Mouse (Mus musculus): ENCODE measurements at regions not wholly inside any gene's neighbourhood (a gene's known extent, or its start where the extent isn't known, plus 50 kb on each side); places are given as distances from the start of the nearest gene placed in this dataset.

DNA sequence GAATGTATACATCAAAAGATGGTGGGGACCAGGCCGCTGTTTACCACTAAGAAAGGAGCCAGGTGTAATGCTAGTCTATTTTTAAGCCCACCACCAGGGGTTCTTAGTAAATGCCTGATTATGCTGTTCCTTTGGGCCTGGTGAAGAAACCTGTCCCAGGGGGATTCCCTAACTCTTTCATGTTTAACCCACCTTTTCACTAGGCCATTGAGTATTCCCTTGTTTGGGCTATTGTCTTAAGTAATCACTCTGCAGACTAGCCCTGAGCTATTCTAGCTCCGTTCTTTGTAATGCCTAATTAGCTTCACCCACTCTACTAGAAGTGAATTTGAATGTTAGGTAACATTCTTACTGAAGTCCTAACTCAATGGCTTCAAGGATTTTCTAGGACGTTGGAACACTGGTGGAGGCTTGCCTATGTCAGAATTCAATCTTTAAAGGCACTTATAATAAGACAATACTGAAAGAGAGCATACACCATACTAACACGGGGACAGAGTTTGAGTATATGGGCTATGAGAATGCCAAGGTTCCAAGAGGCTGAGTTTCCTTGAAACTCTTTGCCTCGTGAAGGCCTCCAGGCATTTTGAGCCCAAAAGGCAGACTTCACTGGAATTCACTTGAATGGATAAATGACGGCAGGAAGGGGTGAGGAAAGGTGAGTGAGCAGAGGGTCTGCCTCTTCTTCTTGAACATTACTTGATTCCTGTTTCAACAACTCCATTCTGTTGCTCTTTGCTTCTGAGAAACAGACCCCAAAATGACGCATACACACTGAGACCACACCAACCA is 312.7 kb upstream of the Irx4 start:
- DNase-seq, result no peak

DNA sequence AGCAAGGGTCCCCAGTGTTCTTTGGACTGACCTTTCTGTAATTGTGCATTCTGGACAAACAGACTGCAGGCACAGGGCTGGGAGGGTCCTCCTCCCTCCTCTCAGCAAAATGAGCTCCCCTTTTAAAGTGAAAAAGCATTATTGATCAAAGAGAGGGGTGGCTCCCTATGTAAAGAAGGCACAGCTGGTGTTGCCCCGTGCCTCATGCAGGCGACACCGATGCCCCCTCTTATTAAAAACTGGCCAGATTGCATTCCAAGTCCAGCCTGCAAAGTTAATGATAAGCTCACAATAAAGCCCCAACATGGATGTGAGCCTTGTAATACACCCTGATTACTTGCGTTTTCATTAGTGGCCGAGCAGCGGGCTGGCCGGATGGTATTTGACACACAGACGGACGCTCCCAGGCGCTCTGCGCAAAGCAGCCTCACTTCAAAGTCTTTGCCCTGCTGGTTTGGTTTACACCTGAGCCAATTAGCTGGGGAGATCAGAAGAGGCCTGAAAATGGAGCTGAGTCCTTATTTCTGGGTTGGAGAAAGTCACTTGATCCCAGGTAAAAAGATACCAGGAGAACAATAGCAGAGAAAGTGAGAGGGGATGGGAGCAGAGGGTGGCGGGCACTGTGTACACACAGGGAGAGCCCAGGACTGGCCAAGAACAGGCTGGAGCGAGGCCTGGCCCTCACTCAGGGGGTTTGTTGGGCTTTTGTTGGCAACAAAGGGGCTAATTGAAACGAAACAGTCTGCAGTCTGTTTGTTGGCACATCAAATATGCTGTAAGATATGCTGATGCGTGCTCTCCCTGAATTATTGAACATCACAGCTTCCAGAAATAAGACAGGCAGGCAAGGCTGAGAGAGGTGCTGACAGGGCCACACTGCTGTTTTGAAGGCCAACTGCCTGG is 301.4 kb upstream of the Irx4 start:
- no peak for DNase-seq

DNA sequence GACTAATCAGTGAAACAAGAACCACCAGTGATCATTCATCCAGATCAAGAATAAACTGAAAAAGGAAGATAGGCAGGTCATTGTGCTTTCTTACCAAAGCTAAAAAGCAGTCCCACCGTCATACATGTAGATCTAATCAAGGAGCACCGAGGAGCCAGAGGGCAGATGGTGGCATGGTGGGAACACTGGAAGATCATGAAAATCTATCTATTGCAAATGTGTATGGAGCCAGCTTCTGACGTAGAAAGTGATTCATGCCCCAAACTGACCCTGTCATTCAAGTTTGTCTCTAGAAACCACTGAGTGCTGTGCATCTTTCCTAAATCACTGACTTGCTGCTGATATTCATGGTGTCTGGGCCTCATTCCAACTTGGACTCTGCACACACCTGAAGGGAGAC is 299.0 kb upstream of the Irx4 start:
- no peak for DNase-seq

DNA sequence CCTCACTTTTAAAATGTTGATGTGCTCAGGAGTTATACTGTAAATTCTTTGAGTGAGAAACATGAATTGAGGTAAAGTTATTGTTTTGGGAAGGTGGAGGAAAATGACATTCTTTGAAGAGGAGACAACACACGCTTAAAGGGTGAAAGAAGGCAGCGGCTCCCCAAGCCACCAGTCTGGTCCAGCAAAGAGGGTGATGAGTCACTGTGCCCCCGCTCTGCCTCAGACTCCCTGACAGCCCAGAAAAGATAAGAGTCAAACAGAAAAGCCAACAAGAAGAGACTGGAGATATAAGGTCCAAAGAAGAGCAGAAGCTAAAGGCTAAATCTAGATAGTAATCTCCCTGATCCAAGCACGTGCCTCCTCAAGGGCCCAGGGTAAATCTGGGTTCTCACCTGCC is 288.1 kb upstream of the Irx4 start:
- no peak for DNase-seq

DNA sequence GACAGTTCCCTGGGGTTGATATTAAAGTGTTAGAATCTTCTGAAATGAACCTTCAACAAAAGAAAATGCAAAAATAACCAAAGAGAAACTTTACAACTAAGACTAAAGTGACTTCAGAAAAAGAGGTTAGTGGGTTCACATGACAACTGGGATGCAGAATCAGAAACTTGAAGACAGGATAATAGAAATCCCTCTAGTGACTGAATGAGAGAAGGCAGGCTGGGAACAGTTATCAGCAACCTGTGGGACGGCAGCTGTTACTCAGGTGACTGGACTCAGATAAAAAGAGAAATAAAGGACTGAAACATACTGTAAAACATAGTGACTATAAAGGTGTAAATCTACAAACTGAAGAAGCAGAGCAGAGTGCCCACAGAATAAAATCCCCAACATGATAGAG is 287.4 kb upstream of the Irx4 start:
- no peak for DNase-seq

DNA sequence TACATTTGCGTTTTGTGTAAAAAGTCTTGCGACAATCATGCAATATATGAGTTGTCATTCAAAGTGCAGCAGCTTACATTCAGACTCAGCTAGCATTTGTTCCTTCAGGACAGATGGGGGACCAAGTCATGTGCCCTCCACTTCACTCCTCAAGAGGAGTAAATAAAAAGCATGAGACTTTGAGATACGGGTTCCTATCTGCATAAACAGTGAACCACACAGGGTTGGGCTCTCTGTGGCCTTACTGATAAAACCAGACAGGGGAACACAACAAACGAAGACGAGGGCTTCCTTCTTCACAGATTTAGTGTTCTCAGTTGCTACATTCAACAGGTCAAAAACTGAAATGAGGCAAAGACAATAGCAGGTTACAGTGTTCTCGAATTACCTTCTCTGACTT is 283.1 kb upstream of the Irx4 start:
- no peak for DNase-seq

DNA sequence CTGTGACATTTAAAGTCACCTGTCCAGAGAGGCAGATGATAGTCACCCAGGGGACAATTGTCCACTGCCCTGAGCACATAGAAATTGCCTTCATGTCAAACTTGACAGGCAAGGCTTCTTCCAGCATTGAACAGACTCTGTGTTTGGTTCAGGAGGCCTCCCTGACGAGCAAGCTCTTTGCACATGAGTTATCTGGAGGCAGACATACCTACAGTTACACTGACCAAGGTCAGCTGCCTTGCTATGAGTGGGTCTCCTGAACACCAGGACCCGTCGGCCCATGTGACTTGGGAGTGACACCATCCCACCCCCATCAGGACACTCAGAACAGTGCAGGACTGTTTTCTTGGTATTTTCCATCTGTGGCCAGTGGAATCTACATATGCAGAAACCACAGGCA is 282.3 kb upstream of the Irx4 start:
- no peak for DNase-seq

DNA sequence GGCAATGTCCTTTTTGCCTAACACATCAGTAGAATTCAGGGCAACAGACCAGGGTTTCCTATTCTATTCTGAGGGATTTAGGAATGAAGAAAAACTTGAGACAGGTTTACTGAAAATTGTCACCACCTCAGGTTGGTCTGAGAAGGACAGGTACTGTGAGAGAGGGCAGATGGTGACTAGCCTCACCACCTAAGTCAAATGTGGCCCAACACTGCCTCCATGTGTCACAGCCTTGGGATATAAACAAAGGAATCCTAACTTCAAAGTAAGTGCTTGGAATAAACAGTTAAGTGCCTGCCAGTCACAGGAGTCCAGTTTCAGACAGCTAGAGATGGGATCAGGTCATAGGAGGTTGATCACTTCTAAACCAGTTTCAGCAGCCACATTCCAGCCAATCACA is 281.3 kb upstream of the Irx4 start:
- no peak for DNase-seq

DNA sequence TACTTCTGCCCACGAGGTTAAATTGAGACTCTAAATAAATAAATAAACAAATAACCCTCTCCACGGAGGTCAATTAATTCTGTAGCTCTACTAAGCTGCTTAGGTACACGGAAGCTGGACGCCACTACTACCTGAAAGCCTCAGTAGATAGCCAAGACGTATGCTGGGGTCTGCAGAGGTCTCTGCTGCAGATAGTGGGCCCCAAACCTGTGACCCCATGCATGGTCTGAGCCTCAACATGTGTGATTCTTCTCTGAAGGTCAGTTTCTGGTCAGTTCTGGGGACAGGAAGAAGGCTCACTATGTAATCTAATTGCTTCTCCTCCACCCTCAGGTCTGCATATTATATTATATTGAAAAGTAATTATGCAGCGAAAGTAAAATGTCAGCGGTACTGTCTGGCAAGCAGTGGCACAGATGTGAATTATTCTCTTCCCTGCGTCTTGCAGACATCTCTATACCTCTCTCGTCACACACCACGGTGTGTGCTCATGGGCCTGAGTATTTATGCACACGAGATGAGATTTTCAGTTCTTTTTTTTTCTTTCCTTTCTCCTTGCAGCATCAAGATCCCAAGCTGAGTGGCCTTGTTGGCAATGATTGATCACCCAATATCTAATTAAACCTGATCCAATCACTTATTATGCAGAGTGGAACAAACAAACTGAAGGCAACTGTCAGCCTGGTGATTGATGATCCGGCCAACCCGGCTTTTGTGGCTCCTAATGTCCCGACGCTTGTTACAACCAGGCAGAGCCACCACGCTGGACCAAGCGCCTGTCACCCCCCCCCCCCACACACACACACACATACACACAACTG is 267.5 kb upstream of the Irx4 start:
- DNase-seq, result no peak

DNA sequence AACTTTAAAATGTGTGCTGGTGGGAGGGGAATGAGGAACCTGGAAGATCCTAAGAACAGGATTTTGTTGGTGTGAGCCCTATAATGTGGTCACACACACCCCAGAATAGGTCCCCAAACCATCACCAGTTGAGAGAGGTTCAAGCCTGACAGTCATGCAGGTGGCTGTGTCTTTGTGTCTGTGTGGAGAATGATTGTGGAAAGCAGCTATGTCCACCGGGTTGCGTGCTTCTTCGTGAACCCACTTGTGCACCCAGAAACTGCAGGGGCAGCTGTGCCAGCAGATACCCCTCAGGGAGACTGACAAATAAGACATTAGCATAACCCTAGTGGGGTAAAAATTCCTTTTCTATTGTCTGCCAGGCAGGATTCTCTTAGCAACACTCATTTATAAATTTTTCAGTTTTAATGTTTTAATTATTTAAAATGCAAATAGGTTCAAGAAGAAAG is 266.8 kb upstream of the Irx4 start:
- DNase-seq, result no peak

DNA sequence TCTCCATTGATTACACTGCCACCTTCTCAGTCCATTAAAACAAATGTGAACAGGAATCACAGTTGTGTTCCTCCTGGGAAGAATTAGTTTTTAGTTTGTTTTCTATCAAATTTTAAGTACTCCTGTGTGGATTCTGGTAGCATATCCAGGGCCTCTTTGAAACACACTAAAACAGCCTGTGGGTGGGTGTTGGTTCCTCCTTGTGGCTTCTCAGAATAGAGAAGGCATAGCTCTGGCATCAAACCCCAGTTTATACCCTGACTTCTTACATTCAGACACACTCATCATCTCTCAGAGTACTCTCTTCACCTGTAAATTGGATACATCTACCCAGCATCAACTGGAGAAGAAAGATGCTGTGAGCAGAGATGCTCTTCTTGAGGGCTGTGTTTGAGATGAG is 265.7 kb upstream of the Irx4 start:
- DNase-seq, result no peak

DNA sequence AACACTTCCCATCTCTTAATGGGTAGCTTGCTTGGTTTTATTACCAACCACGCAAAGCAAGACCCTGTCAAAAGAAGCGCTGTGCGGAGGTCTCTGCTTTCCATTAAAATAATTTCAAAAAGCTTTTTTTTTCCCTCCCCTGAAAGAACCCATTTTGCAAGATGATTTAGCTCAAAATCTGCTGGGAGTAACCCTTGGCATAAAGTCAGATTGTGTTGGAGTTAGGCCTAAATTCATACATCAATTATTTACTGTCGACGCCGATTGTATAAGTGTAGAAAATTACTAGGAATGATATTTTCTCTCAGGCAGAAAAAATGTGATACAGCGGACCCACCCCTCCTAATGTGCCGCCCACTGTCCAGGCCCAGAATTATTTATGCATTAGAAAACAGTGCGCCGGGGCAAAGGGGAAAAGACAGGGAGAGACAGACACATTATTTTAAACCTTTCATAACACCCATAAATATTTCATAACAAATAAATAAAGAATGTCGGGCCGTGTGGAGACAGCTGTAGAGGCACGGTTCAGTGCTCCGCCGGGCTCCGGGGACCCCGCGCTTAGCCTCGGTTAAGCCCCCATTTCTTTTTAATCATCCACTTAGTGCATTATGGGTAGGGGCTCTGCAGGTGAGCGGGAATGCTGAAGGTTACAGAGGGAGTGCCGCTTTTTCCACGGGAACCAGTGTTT is 251.3 kb upstream of the Irx4 start:
- no peak for DNase-seq

DNA sequence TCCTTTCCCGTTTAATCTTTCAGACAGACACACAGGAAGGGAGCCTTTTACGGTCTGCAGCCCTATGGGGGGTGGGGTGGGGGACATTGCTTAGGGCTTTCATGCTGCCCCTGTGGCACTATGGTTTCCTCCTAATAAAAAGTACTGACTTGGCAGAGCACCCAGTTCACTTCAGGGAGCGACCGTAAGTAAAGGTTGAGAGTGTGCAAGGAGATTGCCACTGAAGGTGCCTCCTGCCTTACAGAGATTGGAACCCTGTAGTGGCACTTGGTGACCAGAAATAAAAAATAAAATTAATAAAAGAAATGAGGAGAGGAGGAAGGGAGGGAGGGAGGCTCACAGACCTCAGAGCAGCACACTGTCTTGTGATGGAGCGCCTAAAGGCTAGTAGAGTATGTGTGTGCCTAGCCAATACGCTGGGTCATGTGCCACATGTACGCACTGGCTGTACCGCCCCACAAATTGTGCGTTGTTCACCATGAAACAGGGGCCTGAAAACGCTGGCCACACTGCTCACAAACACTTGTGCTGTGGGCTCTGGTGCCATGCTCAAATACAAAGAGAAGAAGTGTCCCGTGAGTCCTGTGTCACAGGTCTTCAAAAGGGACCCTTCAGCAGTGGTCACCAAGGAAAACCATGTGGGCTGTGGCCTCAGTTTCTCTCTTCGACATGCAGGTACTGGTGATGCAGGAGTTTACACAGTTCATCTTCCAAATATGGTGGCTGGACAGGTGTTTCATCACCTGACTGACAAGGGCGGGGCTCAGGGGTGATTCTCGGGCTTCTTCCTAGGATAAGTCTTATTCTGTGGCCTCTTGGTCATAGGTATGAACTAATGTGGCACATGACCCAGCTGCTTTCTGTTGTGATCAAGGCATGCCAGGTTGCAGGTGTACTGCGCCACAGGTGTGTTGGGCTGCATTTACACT is 250.5 kb upstream of the Irx4 start:
- DNase-seq, result no peak

DNA sequence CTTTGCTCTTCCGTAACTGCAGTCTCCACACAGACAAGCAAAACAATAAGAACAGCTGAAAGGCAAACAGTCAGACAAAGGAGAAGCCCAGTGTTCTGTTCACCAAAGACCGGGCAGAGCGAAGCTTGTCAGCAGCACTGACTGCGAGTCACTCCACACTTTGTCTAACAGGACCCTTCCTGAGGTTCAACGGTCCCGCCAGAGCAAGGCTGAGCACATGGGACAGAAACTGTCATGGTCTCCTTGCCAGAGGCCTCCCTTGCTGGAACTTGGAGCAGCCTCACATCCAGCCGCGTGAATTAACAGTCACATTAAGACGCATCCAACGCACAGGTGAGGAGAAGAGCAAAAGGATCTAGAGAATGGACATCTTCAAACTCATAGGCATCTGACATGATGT is 241.1 kb upstream of the Irx4 start:
- DNase-seq, result no peak

DNA sequence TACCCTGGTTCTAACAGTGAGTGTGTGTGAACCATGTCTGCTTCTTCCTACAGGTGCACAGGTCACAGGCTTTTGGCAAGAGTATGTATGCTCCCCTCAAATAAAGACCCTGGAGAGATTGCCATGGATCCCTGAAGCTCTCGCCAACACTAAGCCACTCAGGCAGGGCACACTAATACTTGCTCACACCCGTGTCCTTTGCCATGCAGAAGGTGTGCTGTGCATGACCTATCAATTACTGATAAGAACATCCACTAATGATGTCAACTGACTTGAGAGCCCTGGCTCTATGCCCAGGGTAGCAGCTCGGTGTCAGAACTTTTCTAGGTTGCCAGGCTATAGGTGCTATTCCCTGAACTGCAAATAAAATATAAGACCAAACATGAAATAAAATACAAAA is 229.1 kb upstream of the Irx4 start:
- DNase-seq, result no peak

DNA sequence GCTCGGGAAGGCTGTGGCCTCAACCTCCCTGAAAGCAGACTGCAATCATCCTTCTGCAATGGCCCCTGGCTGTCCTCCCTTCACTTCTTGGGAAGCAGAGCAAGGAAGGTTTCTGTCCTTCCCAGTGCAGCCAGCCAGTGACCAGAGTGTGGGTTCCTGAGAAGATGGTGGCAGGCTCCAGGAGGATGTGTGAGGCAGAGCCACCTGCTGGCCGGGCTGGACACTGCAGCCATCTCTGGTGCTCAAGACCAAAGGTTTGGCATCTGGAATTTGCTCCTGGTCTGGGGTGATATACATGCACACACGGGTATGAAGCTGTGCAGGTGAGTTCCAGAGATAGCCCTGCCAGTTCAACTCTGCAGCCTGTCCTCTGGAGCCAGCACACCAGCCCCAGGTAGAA is 227.2 kb upstream of the Irx4 start:
- peak; percentile 22 for DNase-seq

DNA sequence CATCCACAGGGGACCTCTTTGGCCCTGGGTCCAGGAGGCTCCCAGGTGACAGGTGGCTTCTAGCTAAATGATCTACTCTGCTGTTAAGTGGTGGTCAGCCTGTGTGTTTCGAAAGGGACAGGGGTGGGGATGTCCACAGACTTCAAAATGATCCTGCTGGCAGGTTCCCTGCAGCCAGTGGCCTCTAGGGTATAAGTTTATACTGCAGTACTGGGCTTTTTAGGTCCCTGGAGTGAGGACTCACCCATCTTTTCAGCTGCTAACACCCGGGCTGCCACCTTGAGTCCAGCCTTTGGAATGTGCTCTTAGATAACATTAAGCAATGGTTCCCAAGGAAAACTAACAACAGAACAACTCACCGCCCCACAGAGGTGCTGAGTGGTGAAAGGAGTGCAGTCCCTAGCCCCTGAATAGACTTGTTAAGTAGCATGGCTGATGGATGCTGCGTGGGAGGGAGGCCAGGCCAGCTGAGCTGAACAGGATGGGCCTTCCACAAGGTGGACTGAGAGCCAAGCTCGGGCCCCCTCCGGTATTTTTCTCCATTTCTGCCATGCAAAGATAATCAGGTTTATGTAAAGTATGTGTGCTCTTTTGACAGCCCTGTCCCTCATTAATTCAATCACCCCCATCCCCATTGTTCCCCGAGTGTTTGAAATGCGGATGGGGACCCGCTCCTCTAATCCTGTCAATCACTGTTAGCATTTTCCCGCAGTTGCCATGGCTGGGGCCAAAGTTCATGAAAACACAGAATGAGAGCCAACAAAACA is 226.0 kb upstream of the Irx4 start:
- DNase-seq, result no peak

DNA sequence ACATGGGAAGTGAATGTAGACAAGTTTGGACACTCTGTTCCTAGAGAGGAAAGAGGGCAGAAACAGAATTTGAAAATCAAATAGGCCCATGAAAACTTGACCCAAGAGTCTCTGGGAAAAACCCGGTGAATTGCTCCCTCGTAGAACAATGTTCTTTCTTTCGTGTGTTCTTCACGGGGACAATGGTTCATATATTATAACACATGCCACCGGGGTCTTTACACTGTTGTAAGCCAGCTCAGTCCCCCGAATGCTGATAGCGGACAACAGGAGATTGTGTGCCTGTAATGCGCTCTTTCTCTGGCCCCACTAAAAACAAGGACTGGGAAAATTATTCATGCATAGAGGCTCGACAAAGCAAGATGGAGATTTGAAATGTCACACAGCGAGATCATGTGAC is 225.4 kb upstream of the Irx4 start:
- DNase-seq, result no peak

DNA sequence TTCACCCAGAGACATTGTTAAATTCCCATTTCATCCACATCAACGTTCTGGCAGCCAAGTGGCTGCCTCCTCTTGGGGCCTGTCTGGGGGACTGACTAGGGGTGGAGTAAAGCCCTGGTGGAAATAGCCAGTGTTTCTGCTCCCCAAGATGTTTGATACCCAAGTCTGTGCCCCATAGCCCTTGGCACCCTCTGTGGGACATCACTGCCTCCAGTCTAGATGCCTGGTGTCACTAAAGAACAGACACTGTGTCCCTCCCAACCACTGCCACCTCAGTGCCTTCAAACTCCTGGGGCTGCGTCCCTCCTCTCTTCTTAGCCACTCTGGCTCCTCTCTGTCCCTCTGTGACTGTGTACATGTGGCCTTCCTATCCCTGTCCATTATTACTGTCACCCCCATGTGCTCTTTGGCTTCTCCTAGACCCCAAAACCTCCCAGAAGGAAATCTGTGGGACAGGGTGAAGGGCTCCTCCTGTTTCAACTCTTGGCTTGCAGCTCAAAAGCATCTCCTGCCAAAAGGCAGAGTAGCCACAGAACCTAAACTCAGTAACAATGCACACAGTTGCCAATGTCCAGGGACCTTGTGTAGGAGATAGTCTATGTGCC is 224.8 kb upstream of the Irx4 start:
- DNase-seq, result no peak

DNA sequence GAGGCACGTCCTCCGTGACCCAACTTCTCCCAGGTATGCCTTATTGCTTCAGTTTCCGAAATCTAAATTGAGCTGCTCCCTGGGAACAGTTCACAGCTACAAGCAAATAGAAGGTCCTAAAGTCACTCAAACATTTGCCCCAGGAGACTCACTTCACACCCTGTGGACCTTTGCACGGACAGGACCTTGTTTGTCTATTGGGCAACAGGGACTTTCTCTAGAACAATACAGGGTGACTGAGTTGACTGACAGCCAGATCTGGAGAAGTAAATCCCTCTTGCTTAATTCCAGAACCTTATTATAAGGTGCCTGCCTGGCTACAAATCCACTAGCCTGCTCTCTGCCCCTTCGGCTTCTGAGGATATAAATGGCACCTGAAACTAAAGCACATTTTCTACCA is 220.5 kb upstream of the Irx4 start:
- no peak for DNase-seq

All from right cerebral cortex, postnatal 25 days (tissue).